Mouse (Mus musculus): ENCODE data around the gene Gm15114.
"Not testable (repeated sequence)": the region's sequence is repeated elsewhere in the genome, so short reads cannot be mapped to it uniquely, and the experiment has no call there.

The Gm15114 gene

GRCm38 (mm10) chrX:148488649-148489048 is at the start of gene Gm15114:
Gene Gm15114 (plus strand): TSS chrX:148488949.
- DNase-seq (ENCODE audit: low spot score), result not testable (repeated sequence)

All from ovary, postnatal 14 days (tissue).